In genomic region chr9:71675799-71676414, GRCm38 (mm10) we compare ENCODE assay signal across 9 mouse cellular contexts.
DNase-seq lines count a peak whose midpoint lies in the region; ATAC-seq and TF ChIP-seq lines count a peak whose summit lies in the region.
"Had no signal": no experiment of that assay in that cellular context is flagged by ENCODE, and none has a peak within 500 bp of the region (broad histone marks: within the 10 kb centered on the region; RNA-seq: fewer than 3 reads in every experiment).

No protein-coding gene starts in this region.

- H3K4me1 ChIP-seq in heart, postnatal 0 days (ENCODE audit: control insufficient read depth, insufficient read depth), result peaks cover 23% of the 10 kb centered on the region
- peaks cover 8% of the 10 kb centered on the region for H3K4me1 ChIP-seq in liver, adult 2 months (ENCODE audit: control insufficient read depth, insufficient read depth, low read length)
- H3K4me1 ChIP-seq in liver, embryonic 12.5 days, result peaks cover 36% of the 10 kb centered on the region
- H3K4me1 ChIP-seq in embryonic facial prominence, embryonic 10.5 days, result peaks cover 24% of the 10 kb centered on the region
- peaks cover 17% of the 10 kb centered on the region for H3K4me1 ChIP-seq in intestine, embryonic 16.5 days (ENCODE audit: control insufficient read depth, insufficient read depth, low read length)

- no peaks in the 10 kb centered on the region for H3K9me3 ChIP-seq in heart, postnatal 0 days (replicated peaks; ENCODE audit: control insufficient read depth, low read length)
- H3K9me3 ChIP-seq in liver, embryonic 12.5 days (replicated peaks), result no peaks in the 10 kb centered on the region
- H3K9me3 ChIP-seq in embryonic facial prominence, embryonic 10.5 days, result peaks cover 4% of the 10 kb centered on the region; the same call in 1 of the 2 replicates
- no peaks in the 10 kb centered on the region for H3K9me3 ChIP-seq in intestine, embryonic 16.5 days (ENCODE audit: control insufficient read depth, low read length)
- H3K9me3 ChIP-seq: limb, embryonic 15.5 days had no signal

- no peaks in the 10 kb centered on the region for H3K27me3 ChIP-seq in heart, postnatal 0 days (ENCODE audit: control insufficient read depth, insufficient read depth, low read length)
- no peaks in the 10 kb centered on the region for H3K27me3 ChIP-seq in liver, adult 2 months (ENCODE audit: control insufficient read depth, insufficient read depth, low read length)
- 0 out of 2 replicates have a peak, but pooled peaks cover 13% of the 10 kb centered on the region for H3K27me3 ChIP-seq in liver, embryonic 12.5 days (replicated peaks)
- H3K27me3 ChIP-seq in embryonic facial prominence, embryonic 10.5 days (replicated peaks; ENCODE audit: low read depth, poor library complexity, severe bottlenecking), result no peaks in the 10 kb centered on the region
- H3K27me3 ChIP-seq in intestine, embryonic 16.5 days (replicated peaks; ENCODE audit: control insufficient read depth, insufficient read depth, low read length), result no peaks in the 10 kb centered on the region
- H3K27me3 ChIP-seq: limb, embryonic 15.5 days had no signal

- H3K79me2 ChIP-seq in liver, adult 2 months (ENCODE audit: control insufficient read depth, insufficient read depth, low read length), result peaks cover 18% of the 10 kb centered on the region; the same call in 1 of the 2 replicates

- intact Hi-C loops in heart, postnatal 14 days (cut with DNase I), result no loop called here

- ATAC-seq in heart, postnatal 0 days (ENCODE audit: insufficient read depth, low read depth), result peak; percentile 80
- ATAC-seq in liver, embryonic 12.5 days, result no peak
- no peak for ATAC-seq in intestine, embryonic 16.5 days
- ATAC-seq: activated CD4-positive, CD25-positive, alpha-beta regulatory T cell, adult 4 months had no signal

- no peak overlapping the region for H3K4me2 ChIP-seq in heart, postnatal 0 days (ENCODE audit: low read depth, low read length)
- H3K4me2 ChIP-seq in liver, embryonic 12.5 days, result no peak overlapping the region
- no peak overlapping the region for H3K4me2 ChIP-seq in intestine, embryonic 16.5 days (ENCODE audit: low read depth, low read length)
- H3K4me2 ChIP-seq: limb, embryonic 15.5 days had no signal

- WGBS in heart, postnatal 0 days, result 57% methylated on average over 3 of the region's 3 CpGs
- 71% methylated on average over 3 of the region's 3 CpGs for WGBS in liver, adult 2 months
- WGBS in liver, embryonic 12.5 days (ENCODE audit: insufficient replicate concordance), result 68% methylated on average over 3 of the region's 3 CpGs
- 68% methylated on average over 3 of the region's 3 CpGs for WGBS in embryonic facial prominence, embryonic 10.5 days
- WGBS in intestine, embryonic 16.5 days, result 59% methylated on average over 3 of the region's 3 CpGs

- TF ChIP-seq POLR2A in liver, adult 2 months (IDR thresholded peaks at IDR 0.05; ENCODE audit: extremely low read depth, insufficient read depth, low read length), result no peak

- no peak overlapping the region for H3K27ac ChIP-seq in heart, postnatal 0 days (ENCODE audit: low read depth)
- no peak overlapping the region for H3K27ac ChIP-seq in liver, adult 2 months (replicated peaks; ENCODE audit: insufficient read depth, low read depth, low read length)
- H3K27ac ChIP-seq in liver, embryonic 12.5 days, result no peak overlapping the region
- peak overlapping the region; percentile 65 for H3K27ac ChIP-seq in embryonic facial prominence, embryonic 10.5 days (replicated peaks)
- H3K27ac ChIP-seq in intestine, embryonic 16.5 days (ENCODE audit: low read length), result peak overlapping the region; percentile 52; the same call in 1 of the 2 replicates
- H3K27ac ChIP-seq: limb, embryonic 15.5 days had no signal

- no peak for TF ChIP-seq EP300 in heart, postnatal 0 days (IDR thresholded peaks at IDR 0.05; ENCODE audit: low read depth)

- no peaks in the 10 kb centered on the region for H3K36me3 ChIP-seq in heart, postnatal 0 days (replicated peaks; ENCODE audit: control insufficient read depth, insufficient read depth, low read length)
- 0 out of 2 replicates have a peak, but pooled peaks cover 2% of the 10 kb centered on the region for H3K36me3 ChIP-seq in liver, adult 2 months (ENCODE audit: control insufficient read depth, insufficient read depth, low read length)
- no peaks in the 10 kb centered on the region for H3K36me3 ChIP-seq in liver, embryonic 12.5 days
- H3K36me3 ChIP-seq in embryonic facial prominence, embryonic 10.5 days (replicated peaks), result peaks cover 9% of the 10 kb centered on the region; the same call in 1 of the 2 replicates
- H3K36me3 ChIP-seq in intestine, embryonic 16.5 days (ENCODE audit: control insufficient read depth, insufficient read depth, low read length), result no peaks in the 10 kb centered on the region
- H3K36me3 ChIP-seq: limb, embryonic 15.5 days had no signal

- H3K9ac ChIP-seq in heart, postnatal 0 days (replicated peaks; ENCODE audit: low read depth, low read length), result no peak overlapping the region
- H3K9ac ChIP-seq in liver, adult 2 months (ENCODE audit: low read depth, low read length), result peak overlapping the region; percentile 29; the same call in 1 of the 2 replicates
- H3K9ac ChIP-seq in liver, embryonic 12.5 days, result no peak overlapping the region
- no peak overlapping the region for H3K9ac ChIP-seq in intestine, embryonic 16.5 days (ENCODE audit: low read depth, low read length)
- H3K9ac ChIP-seq: limb, embryonic 15.5 days had no signal

- DNase-seq in heart, postnatal 0 days (ENCODE audit: low spot score), result no peak
- no peak for DNase-seq in heart, postnatal 14 days
- no peak for DNase-seq in liver, adult 2 months (ENCODE audit: extremely low read depth, low read depth, low spot score)
- DNase-seq in embryonic facial prominence, embryonic 10.5 days (ENCODE audit: low spot score), result peak; percentile 31
- DNase-seq in MN1 (ENCODE audit: low spot score), result no peak

- no peak for TF ChIP-seq CTCF in heart, postnatal 0 days (IDR thresholded peaks at IDR 0.05; ENCODE audit: low read depth)
- no peak for TF ChIP-seq CTCF in liver, adult 2 months (IDR thresholded peaks at IDR 0.05; ENCODE audit: low read depth, low read length)

- no peak overlapping the region for H3K4me3 ChIP-seq in heart, postnatal 0 days (ENCODE audit: low read depth, low read length)
- H3K4me3 ChIP-seq in liver, adult 2 months (ENCODE audit: insufficient read depth, low read depth, low read length), result no peak overlapping the region
- no peak overlapping the region for H3K4me3 ChIP-seq in liver, embryonic 12.5 days
- no peak overlapping the region for H3K4me3 ChIP-seq in embryonic facial prominence, embryonic 10.5 days
- H3K4me3 ChIP-seq in intestine, embryonic 16.5 days (ENCODE audit: low read length), result no peak overlapping the region
- H3K4me3 ChIP-seq: limb, embryonic 15.5 days had no signal

Comparison
In these comparisons a context has a peak if more than half of its experiments do, and no peak if none do; other contexts are left out.
1. H3K27ac ChIP-seq: peak in embryonic facial prominence, embryonic 10.5 days (single experiment) and intestine, embryonic 16.5 days (single experiment); none in heart, postnatal 0 days (single experiment), liver, adult 2 months (single experiment) and liver, embryonic 12.5 days (single experiment).